Mouse (Mus musculus) embryo, embryonic 10.5 days (tissue): ENCODE results near the gene Tefm.
A peak's percentile ranks its signal among the peaks of the same experiment; 100 is the strongest.
"Not testable (repeated sequence)": the region's sequence is repeated elsewhere in the genome, so short reads cannot be mapped to it uniquely, and the experiment has no call there.

Experiments used
- DNase-seq: peaks from one replicate; pipeline ENCODE4 v3.0.0-alpha.2; 2015; ENCODE audit warnings: low spot score

Gene Tefm

DNA sequence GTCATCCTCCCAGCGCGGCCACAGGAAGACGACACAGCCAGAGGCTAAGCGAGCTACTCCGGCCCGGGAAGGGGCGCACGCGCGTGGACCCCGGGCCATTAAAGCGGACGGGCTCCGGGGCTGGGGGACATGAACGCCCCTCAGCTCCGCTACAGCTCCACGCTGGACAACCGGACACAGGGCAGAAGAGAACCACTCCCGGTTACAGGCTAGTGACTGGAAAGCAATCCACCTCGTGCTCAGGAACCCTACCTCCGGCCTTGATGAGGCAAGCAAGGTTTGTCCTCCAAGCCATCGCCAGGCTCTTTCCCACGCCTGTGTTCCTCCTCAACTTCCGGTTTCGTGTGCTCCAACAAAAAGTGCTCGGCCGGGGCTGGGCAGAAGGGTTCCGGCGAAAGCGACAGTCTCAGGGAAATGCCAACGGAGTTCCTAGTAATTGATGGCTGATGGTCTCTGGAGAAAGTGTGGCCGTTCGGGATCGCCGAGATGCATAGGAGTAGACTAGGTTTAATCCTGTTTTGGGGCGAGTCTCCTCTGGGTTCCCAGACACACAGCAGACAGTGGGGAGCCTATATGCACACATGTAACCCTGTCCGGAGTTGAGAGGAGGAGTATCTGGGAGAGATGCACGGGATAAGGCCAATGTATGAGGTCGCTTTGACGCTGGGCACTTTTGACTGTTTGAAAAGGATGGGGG is at the start of gene Tefm:
Gene Tefm, minus strand, starts transcription at position 351 of the 697 bp plus-strand sequence.
- DNase-seq, result peak; percentile 95

DNA sequence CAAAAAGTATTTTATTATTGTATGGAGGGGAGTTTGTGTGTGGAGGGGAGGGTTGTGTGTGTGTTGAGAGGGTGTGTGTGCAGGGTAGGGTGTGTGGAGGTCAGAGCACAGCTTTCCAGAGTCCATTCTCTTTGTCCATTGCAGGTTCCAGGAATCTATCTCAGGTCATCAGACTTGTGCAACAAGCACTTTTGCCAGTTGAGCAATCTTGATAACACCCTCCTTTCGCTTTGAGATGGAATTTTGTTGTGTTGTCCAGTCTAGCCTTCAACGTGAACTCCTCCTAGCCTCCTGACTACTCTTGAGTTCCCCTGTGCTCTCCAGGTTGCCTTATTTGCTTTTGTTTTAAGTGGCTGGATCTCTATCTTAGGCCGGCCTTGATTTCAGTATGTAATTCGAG is 48.3 kb upstream of the Tefm start:
- DNase-seq, result no peak

DNA sequence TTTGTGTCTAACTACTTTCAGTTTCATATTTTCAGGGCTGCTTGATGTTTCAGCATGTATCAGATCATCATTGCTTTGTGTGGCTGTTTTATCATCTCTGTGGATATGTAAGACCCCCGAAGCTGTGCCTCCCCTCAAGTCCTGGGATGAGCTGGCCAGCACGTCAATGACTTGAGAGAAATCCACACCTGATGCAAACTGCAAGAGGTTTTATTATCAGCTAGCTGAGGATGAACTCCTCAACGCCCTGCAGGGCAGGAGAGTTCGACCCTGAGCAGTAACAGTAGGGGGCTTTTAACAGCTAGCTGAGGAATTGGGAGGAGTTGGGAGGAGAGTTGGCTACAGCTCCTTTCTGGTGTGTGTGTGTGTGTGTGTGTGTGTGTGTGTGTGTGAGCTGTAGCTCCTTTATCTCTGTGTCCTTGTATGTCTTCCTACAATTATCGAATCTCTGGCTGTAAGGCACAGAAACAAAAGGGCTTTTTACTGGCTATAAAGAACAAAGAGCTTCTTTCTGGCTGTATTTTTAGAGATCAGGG is 43.5 kb upstream of the Tefm start:
- not testable (repeated sequence) for DNase-seq

DNA sequence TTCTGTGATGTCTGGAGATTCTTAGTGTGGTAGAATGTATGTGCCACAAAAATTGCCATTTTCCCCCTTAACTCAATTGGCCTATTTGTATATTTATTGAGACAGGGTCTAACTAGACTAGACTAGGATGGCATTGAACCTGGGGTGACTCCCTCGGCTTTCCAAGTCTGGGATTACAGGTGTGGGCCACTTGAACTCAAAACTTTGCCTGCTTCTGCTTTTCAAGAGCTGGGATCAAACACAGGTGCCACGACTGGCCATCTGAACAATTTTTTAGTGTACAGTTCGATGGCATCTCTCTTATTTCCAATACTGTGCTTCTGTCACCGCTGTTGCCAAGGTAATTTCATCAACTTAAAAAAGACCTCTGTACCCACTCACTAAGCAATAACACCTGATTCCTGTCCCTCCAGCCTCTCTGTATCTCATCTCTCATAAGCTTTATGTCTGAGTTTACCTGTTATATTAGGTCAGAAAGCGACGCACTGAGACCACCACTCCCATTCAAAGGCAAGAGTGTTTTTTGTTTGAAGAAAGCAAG is 42.6 kb upstream of the Tefm start:
- DNase-seq, result no peak

DNA sequence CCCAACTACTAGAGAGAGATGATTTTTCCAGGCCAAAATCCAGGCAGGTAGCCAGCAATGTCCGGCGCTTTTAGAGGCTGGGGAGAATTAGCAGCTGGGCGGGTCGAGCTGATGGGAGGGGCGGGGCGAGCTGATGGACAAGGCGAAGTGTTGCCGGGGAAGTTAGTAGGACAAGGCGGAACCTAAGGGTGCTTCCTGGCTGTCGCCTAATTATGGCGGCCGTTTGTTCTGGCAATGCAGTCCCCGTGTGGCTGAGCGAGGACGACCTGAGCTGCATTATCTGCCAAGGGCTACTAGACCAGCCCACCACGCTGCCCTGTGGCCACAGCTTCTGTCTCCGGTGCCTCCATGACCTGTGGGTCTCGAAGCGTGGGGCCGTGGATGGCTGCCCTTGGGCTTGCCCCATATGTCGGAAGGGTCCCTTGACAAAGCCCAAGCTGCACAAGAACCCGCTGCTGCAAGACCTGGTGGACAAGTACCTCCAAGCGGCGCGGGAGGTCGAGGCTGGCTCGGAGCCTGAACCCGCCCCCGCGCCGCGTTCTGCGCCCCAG is 41.8 kb upstream of the Tefm start, which contains the start of gene Rnf135:
Gene Rnf135, plus strand, starts transcription at position 147 of the 551 bp plus-strand sequence.
- peak; percentile 85 for DNase-seq

DNA sequence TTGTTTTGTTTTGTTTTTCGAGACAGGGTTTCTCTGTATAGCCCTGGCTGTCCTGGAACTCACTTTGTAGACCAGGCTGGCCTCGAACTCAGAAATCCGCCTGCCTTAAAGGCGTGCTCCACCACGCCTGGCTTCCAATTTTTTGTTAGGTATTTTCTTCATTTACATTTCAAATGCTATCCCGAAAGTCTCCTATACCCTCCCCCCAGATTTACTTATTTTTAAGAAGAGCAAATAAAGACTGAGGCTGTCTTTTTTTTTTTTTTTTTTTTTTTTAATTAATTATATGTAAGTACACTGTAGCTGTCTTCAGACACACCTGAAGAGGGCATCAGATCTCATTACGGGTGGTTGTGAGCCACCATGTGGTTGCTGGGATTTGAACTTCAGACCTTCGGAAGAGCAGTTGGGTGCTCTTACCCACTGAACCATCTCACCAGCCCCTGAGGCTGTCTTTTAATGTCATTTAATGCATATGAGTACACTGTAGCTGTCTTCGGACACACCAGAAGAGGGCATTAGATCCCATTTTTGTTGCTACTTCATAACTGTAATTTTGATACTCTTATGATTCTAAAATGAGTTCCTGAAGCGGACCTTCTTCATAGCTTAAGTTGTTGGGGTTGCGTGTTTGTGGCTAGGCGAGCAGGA is 41.2 kb upstream of the Tefm start:
- DNase-seq, result not testable (repeated sequence)

DNA sequence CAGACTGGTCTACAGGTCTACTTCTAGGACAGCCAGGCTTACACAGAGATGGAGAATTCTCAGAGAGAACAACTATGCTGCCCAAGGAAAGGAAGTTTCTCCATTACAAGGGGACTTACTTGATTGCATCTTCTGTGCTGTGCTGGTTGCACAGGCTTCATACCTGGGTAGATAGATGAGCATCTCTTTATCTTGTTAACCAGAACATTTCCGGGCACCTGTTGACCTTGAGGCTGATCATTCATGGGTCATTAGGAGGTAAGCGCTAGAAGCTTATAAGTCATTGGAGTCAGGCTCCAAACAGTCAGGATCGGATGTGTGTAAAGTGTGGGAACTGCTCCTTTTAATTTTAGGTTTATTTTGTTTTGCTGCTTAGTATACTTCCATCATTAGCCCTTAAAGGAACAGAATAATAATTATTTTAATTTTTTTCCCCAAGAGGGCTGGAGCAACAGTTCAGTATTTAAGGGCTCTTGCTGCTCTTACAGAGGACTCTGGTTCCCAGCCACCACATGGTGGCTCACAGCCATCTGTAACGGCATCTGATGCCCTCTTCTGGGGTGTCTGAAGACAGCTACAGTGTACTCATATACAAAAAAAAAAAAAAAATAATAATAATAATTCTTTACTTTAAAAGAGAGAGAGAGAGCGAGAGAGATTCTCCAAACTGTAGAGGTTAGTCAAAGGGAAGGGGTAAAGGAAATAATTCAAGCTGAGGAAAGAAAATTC is 39.2 kb upstream of the Tefm start:
- no peak for DNase-seq

DNA sequence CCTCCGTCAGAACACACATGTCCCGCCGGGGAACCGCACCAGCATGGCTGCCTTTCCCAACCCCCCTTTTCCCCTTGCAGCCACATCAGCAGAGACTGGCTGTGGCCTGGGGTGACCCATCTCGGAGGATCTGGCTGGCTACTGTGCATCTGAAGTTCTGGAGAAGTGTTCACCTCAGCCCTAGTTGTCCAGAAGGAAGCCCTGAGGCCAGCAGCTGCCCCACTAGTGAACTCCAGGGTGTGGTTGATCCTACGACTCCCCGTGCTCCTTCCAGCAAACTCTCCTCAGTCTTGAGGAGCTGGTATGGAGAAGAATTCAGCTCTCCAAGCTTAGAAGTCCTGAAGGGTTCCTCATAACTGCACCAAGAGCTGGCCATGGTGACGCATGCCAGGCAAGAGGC is 36.3 kb upstream of the Tefm start:
- DNase-seq, result no peak

DNA sequence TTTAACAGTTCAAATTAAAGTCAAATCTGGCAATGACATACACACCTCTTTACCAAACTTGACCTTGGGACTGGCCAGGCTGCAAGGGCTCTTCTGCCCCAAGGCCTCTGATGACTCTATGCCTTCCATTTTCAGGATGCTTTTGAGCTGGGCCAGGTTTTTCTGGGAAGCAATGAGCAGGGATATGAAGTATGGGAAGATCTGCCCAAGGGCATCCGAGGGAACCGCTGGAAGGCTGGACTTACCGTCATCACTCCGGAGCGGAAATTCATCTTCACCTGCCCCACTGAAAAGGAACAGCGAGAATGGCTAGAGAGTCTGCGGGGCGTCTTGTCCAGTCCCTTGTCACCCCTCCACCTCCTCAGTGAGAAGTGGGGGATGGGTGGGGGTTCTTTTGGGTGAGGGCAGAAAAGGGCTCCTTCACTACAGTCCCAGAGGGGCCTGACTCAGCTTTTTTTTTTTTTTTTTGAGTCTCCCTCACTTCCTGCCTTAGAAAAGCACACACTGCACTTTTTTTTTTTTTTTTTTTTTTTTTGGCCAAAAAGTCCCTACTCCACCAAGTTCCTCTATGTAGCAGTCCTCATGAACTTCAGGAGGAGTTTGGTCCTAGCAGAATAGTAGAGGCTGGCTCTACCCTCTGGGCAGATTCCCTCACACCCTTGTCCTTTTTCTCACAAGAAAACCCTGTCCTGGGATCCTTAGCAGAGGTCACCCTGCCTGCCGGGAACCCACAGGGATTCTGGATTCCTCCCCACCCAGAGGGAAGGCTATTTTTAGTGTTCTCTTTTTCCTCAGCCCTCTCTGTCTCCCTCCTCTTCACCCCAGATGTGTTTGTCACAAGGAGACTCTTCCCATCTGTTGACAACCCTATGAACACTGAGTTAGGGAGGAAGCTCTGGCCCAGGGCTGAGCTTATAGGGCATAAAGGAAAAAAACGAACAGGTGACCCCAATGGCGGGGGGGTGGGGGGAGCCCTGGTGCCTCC is 35.2 kb upstream of the Tefm start:
- no peak for DNase-seq

DNA sequence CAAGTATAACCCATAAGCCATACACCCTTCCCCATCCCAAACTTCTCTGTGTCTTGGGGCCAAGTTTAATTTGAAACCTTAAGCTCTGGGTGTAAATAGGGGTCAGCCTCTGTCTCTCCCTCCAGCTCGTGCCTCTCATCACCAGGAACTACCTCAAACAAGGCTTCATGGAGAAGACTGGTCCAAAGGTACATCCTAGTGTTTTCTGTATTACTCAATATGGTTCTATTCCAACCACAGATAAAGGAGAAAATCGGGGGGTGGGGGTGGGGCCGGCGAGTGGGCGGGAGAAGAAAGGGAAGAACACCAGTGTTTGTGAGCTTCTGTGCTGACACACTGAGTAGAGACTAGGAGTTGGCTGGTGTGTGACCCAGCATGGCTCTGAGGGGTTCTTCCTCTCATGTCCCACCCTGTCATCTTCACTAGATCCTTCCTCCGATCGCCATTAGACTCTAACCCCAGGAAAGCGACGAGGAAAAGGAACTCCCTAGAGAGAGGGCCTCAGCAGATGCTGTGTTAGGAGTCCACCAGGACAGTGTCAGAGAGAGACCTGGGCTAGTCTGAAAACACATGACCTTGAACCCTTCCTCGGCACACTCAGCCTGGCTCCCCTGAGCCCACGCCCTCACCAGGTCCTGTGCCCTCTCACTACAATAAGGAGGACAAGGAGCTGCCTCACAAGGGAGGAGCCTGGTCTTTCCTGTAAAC is 32.1 kb upstream of the Tefm start:
- DNase-seq, result no peak

DNA sequence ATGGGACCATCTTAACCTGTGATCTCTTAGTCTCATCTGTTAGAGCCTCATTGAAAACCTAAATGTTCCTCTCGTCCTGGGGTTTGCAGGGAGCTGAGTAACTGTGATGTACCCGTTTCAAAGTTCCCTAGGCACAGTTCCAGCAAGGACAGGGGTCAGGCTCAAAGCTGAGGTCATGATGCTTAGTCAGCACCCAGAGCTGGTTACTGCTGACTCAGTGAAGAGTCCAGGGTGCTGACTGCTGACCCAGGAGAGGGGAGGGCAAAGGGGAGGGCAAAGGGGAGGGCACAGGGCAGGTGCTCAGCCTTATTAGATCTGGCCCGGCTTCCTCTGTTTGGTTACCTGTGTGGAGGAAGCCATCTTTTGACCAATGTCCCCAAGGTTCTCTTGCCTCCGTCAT is 29.9 kb upstream of the Tefm start:
- no peak for DNase-seq

DNA sequence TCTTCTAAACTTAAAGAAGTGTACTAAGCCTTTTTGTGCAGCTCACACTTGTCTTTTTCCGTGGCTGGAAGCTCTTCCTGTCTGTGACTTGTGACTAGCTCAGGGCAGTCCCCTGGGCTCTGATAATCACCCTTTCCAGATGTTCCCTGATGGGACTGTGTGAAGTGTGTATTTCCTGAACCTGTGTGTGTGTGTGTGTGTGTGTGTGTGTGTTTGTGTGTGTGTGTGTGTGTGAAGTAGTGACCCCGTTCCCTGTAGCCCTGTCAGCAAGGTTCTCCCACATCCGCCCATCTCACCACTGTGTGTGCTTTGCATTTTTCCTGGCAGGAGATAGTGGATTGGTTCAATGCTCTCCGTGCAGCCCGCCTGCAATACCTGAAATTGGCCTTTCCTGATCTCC is 28.4 kb upstream of the Tefm start:
- no peak for DNase-seq

DNA sequence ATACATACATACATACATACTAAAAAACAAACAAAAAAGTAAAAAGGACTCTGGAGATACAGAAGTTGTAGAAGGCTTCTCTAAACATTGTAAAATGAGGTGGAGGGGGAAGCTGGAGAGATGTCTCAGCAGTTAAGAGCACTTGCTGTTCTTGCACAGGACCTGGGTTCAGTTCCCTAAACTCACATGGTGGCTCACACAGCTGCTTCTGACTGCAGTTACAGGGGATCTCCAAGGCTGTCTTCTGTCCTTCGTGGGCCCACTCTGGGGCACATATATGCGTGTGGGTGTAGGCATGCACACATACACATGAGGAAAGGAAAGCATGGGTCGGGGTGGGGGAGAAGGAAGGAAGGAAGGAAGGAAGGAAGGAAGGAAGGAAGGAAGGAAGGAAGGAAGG is 27.7 kb upstream of the Tefm start:
- no peak for DNase-seq

DNA sequence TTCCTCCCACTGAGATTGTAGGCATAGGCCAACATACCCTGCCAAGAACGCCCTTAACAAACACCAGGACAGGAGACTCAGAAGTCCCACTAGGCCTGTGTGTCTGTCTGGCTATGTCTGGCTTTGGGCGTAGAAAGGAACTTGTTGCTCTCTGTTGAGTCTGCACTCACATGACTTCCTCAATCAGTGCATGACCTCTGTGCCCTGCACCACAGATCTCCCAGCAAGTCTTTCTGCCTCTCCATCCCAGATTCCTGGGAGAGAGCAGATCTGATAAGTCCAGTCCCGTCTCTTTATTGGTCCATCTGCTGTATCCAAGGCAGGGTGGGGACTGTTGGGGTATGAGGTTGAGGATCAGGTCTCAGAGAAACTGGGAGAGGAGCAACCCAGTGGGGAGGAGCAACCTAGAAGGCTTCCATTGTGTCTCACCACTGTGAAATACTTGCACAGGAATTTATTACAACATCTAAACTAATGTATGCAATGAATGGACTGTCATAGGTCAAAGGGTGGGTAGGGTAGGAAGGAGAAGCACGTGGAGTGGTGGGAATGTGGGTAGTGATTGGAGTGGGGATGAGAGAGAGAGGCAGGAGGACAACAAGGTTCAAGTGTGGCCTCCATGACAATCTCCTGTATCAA is 26.8 kb upstream of the Tefm start:
- DNase-seq, result no peak

DNA sequence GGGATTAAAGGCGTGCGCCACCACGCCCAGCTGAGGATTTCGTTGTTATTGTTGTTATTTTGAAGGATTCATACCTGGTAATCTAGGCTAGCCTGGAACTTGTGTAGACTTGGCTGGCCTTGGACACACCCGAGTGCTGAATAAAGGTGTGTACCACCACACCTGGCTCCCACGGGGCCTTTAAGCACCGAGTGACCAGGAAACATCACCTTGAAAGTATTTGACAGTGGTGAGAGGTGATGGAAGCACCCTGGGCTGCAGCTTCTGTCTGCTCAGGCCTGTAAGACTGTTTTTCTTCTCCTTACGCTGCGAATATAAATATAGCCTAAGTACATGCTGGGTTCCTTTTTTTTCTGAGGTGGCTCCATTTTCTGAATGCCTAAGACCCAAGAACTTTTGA is 26.1 kb upstream of the Tefm start:
- no peak for DNase-seq

DNA sequence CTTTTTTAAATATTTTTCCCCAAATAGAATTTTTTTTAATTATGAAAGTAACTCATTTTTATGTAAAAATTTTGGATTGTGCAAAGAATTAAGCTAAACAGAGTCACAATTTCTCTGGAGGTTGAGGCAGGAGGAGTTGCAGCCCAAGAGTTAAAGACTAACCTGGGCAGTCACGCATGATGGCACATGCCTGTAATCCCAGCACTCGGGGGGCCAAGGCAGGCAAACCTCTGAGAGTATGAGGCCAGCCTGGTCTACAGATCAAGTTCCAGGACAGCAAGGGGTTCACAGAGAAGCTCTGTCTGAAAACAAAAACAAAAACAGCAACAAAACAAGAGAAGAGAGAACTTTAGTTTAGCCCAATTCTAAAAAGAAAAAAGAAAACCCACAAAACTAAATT is 22.2 kb upstream of the Tefm start:
- no peak for DNase-seq

DNA sequence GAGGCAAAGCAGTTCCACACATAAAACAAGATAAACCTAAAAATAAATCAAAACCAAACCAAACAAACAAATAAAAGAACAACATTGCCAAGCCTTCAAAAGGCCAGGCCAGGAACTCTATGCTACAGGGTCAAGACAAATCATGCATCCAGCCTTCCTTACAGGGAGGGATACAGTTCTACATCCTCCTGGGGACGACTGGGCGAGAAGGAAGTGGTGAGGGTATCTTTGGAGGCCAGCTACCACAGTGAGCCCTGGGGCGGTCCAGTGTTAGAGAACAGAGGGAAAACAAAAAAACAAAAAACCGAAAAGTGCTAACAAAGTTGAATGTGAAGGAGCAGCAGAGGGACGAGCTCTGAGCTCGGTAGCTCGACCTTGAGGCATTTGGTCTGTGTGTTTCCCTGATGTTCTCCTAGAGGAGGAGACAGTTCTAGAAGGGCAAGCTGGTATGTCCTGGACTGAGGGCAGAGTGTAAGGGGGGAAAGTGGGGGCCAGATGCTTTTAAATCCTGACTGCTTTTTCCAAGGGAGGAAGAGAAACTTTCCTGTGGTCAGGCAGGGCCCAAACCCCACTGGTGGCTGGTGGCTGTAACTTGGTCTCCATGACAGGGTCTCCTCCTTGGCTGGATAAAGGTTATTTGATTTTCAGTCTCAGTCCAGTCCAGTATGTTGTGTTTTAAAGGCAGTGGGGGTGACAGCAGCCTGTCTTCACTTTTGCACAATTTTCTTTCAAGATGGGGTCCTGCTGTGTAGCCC is 21.6 kb upstream of the Tefm start:
- DNase-seq, result no peak

DNA sequence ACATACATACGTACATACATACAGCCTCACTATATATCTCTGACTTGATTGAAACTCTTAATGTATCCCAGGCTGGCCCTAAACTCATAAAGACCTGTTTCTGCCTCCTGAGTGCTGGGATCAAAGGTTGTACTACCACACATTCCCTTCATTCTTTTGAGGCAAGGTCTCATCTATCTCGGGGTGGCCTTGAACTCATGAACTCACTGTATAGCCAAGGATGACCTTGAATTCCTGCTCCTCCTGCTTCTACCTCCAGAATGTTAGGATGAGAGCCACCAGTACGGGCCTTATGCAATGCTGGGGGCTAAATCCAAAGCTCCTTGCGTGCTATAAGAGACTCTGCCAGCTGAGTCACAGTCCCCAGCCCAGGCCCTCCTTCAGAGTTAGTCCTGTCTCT is 19.1 kb upstream of the Tefm start:
- no peak for DNase-seq

DNA sequence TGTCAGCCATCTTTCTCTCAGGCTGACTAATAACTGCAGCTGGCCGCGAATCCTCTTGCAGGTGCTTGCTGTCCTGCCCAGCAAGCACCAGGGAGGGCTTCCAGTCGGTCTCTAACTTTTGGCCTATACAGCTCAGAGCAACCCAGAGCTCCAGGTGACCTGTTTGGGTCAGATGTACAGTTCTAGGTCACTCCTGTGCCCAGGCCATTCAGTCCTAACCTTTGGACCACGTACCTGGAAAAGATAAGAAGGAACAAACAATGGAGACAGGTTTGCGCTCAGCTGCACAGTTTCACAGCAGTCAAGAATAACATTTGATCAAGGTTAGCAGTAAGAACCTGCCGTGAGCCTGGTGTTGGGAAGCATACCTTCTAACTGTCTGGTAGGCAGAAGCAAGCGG is 17.0 kb upstream of the Tefm start:
- DNase-seq, result no peak
